ENCODE assay signal across 9 mouse cellular contexts in genomic region chr5:104131544-104131943, GRCm38 (mm10). TPM values are rescaled to one million over a fixed set of nuclear protein-coding genes. Genes with fewer than 3 reads are reported as not detected.
A peak's percentile ranks its signal among the peaks of the same experiment; 100 is the strongest.
DNase-seq lines count a peak whose midpoint lies in the region; ATAC-seq lines count a peak whose summit lies in the region.
"Had no signal": no experiment of that assay in that cellular context is flagged by ENCODE, and none has a peak within 500 bp of the region (broad histone marks: within the 10 kb centered on the region; RNA-seq: fewer than 3 reads in every experiment).

No protein-coding gene starts in this region.

- 33% methylated on average over 4 of the region's 4 CpGs for WGBS in lung, embryonic 16.5 days

- no peak overlapping the region for H3K27ac ChIP-seq in lung, embryonic 16.5 days (ENCODE audit: low read length)
- H3K27ac ChIP-seq: limb, embryonic 15.5 days had no signal

- peaks cover 11% of the 10 kb centered on the region for H3K4me1 ChIP-seq in lung, embryonic 16.5 days (replicated peaks; ENCODE audit: control insufficient read depth, insufficient read depth, low read length)

- peak; percentile 60 to 85 for DNase-seq in adrenal gland, adult (ENCODE audit: inconsistent age in 2 of 2, low spot score in 1 of 2)
- no peak for DNase-seq in adrenal gland, postnatal 4 days (ENCODE audit: low spot score in 2 of 2)
- DNase-seq in left cerebral cortex, postnatal 14 days (ENCODE audit: low spot score in 2 of 2) = peak; percentile 45 to 57
- no peak for DNase-seq in left cerebral cortex, adult 11 months (ENCODE audit: low spot score)
- peak; percentile 47 for DNase-seq in embryo, embryonic 11 days
- DNase-seq in B cell, adult 2 months = no peak

- intact Hi-C loops in left cerebral cortex, postnatal 14 days (cut with DNase I) = loop anchor here (5.0 kb wide), 2 partner anchors 86 to 201 kb away; no protein-coding TSS in a partner anchor

- no peaks in the 10 kb centered on the region for H3K27me3 ChIP-seq in lung, embryonic 16.5 days (ENCODE audit: control insufficient read depth, insufficient read depth, low read depth, low read length)
- H3K27me3 ChIP-seq: limb, embryonic 15.5 days had no signal

- H3K9me3 ChIP-seq in lung, embryonic 16.5 days (ENCODE audit: control insufficient read depth, low read length) = no peaks in the 10 kb centered on the region
- H3K9me3 ChIP-seq: limb, embryonic 15.5 days had no signal

- no peak overlapping the region for H3K4me3 ChIP-seq in lung, embryonic 16.5 days (ENCODE audit: low read length)
- H3K4me3 ChIP-seq: limb, embryonic 15.5 days had no signal

- no peaks in the 10 kb centered on the region for H3K36me3 ChIP-seq in lung, embryonic 16.5 days (ENCODE audit: control insufficient read depth, insufficient read depth, low read length)
- H3K36me3 ChIP-seq: limb, embryonic 15.5 days had no signal

- ATAC-seq in lung, embryonic 16.5 days (ENCODE audit: low read depth) = peak; percentile 70
- no peak for ATAC-seq in megakaryocyte, adult 5-6 weeks (ENCODE audit: poor library complexity, severe bottlenecking)

- H3K4me2 ChIP-seq in lung, embryonic 16.5 days (ENCODE audit: low read depth, low read length) = no peak overlapping the region
- H3K4me2 ChIP-seq: limb, embryonic 15.5 days had no signal

- H3K9ac ChIP-seq in lung, embryonic 16.5 days (ENCODE audit: low read length) = no peak overlapping the region
- H3K9ac ChIP-seq: limb, embryonic 15.5 days had no signal

RNA-seq across cellular contexts. Expression of gene Sparcl1, which starts 18.0 kb away (rescaled TPM):
- total RNA-seq in adrenal gland, postnatal 4 days (2021) = 10 to 100 TPM; 83.2 to 85.6 TPM
- total RNA-seq in left cerebral cortex, postnatal 14 days (2021) = 1,000 to 10,000 TPM; 1,229 to 1,307 TPM
- 433 and 435 TPM in 2 replicates for polyA plus RNA-seq in lung, embryonic 16.5 days (2015; fragmentation: Nextera tagmentation; extraction: Ambion mirVana)
- total RNA-seq in megakaryocyte, adult 5-6 weeks (2015) = not detected in 2 replicates
- total RNA-seq in megakaryocyte, adult 5-6 weeks (2017) = not detected in 2 replicates

RNA-seq across cellular contexts. Expression of gene Dspp, which starts 39.0 kb away (rescaled TPM):
- not detected for total RNA-seq in adrenal gland, postnatal 4 days (2021)
- total RNA-seq in left cerebral cortex, postnatal 14 days (2021) = under 1 TPM in 1 of 2 experiments, not detected in 1; 0.07 TPM
- 0.06 TPM in 1 of 2 replicates, not detected in the other for polyA plus RNA-seq in lung, embryonic 16.5 days (2015; fragmentation: Nextera tagmentation; extraction: Ambion mirVana)
- total RNA-seq in megakaryocyte, adult 5-6 weeks (2015) = not detected in 2 replicates
- not detected in 2 replicates for total RNA-seq in megakaryocyte, adult 5-6 weeks (2017)
- polyA plus RNA-seq: limb, embryonic 15.5 days had no signal

RNA-seq across cellular contexts. Expression of gene Gm17660, which starts 54.1 kb away (rescaled TPM):
- total RNA-seq in adrenal gland, postnatal 4 days (2021) = not detected
- not detected for total RNA-seq in left cerebral cortex, postnatal 14 days (2021)
- polyA plus RNA-seq in lung, embryonic 16.5 days (2015; fragmentation: Nextera tagmentation; extraction: Ambion mirVana) = not detected in 2 replicates
- not detected in 2 replicates for total RNA-seq in megakaryocyte, adult 5-6 weeks (2015)
- total RNA-seq in megakaryocyte, adult 5-6 weeks (2017) = not detected in 2 replicates
- polyA plus RNA-seq: limb, embryonic 15.5 days had no signal

Comparison
In these comparisons a context has a peak if more than half of its experiments do, and no peak if none do; other contexts are left out.
1. DNase-seq: peak in adrenal gland, adult (2 of 2), left cerebral cortex, postnatal 14 days (2 of 2) and embryo, embryonic 11 days (single experiment); none in adrenal gland, postnatal 4 days (0 of 2), left cerebral cortex, adult 11 months (single experiment) and B cell, adult 2 months (0 of 2).
2. RNA of gene Sparcl1, which starts 18.0 kb away (total RNA-seq): 1,229 to 1,307 TPM in left cerebral cortex, postnatal 14 days and 83.2 to 85.6 TPM in adrenal gland, postnatal 4 days; not detected in megakaryocyte, adult 5-6 weeks; every median in the first group is over 10 times any median in the second.